Mouse (Mus musculus) neural tube, embryonic 14.5 days (tissue): ENCODE data around the gene Pomc. TPM values are rescaled to one million over a fixed set of nuclear protein-coding genes. Genes with fewer than 3 reads are reported as not detected.
"Not testable (repeated sequence)": the region's sequence is repeated elsewhere in the genome, so short reads cannot be mapped to it uniquely, and the experiment has no call there.

Experiments
- ATAC-seq: fragments of 200-750 bp; cut with Nextera tagmentation; 2 replicates; pipeline ENCODE4 v1.8.0; 2017; ENCODE audit warnings: low read depth, mild to moderate bottlenecking, moderate TSS enrichment, moderate library complexity
- H3K27ac ChIP-seq: fragments of 300-500 bp; sonication (generic); 2 replicates; pipeline ENCODE4 v1.5.1; 2014; ENCODE audit warnings: low read depth, mild to moderate bottlenecking, control low read depth, low read length, moderate library complexity, mixed read lengths
- H3K27me3 ChIP-seq: fragments of 300-500 bp; sonication (generic); 2 replicates; pipeline ENCODE4 v1.6.1; 2014; ENCODE audit warnings: low read length; ENCODE audit not compliant: control insufficient read depth, insufficient read depth
- H3K36me3 ChIP-seq: fragments of 300-500 bp; sonication (generic); 2 replicates; pipeline ENCODE4 v1.6.1; 2014; ENCODE audit warnings: low read length, mixed read lengths; ENCODE audit not compliant: control insufficient read depth, insufficient read depth
- H3K4me1 ChIP-seq: fragments of 300-500 bp; sonication (generic); 2 replicates; pipeline ENCODE4 v1.6.1; 2014; ENCODE audit warnings: low read length; ENCODE audit not compliant: control insufficient read depth, insufficient read depth
- H3K4me2 ChIP-seq: fragments of 300-500 bp; sonication (generic); 2 replicates; pipeline ENCODE4 v1.6.1; 2014; ENCODE audit warnings: mild to moderate bottlenecking, low read depth, low read length, control low read depth
- H3K4me3 ChIP-seq: fragments of 300-500 bp; sonication (generic); 2 replicates; pipeline ENCODE4 v1.5.1; 2014; ENCODE audit warnings: low read depth, low read length, control low read depth, mixed read lengths
- H3K9ac ChIP-seq: fragments of 300-500 bp; sonication (generic); replicated peaks from 2 replicates; pipeline ENCODE4 v1.6.1; 2014; ENCODE audit warnings: low read depth, mild to moderate bottlenecking, control low read depth, low read length, mixed read lengths
- H3K9me3 ChIP-seq: fragments of 300-500 bp; sonication (generic); 2 replicates; pipeline ENCODE4 v1.6.1; 2016; ENCODE audit warnings: low read length; ENCODE audit not compliant: control insufficient read depth
- WGBS: fragments of 180-500 bp; shearing (Covaris S2); extraction: QIAGEN DNeasy Blood & Tissue Kit; methylation state at CpG from one replicate; pipeline ENCODE4 v1.1.7; 2014; 5-methylcytosine and 5-hydroxymethylcytosine counted together
- polyA plus RNA-seq: library from polyadenylated mRNA; unstranded; fragments of >200 nt; fragmentation: Nextera tagmentation; extraction: Ambion mirVana; gene quantifications from 2 replicates; pipeline ENCODE4 v1.2.1, GENCODE M21; 2014

The Pomc gene
- polyA plus RNA-seq, 1 experiment from 2014 or later = 4.8 TPM

GRCm38 (mm10) chr12:3918577-3918976, 36.2 kb upstream of the Pomc start:
- ATAC-seq = no peak
- H3K4me1 ChIP-seq = no peaks in the 10 kb centered on the region; the same call in 1 of the 2 replicates
- no peak overlapping the region for H3K9ac ChIP-seq
- H3K36me3 ChIP-seq = no peaks in the 10 kb centered on the region
- no peak overlapping the region for H3K27ac ChIP-seq
- 74% methylated on average over 3 of the region's 3 CpGs for WGBS
- no peaks in the 10 kb centered on the region for H3K27me3 ChIP-seq
- no peaks in the 10 kb centered on the region for H3K9me3 ChIP-seq
- no peak overlapping the region for H3K4me3 ChIP-seq
- H3K4me2 ChIP-seq = no peak overlapping the region

DNA sequence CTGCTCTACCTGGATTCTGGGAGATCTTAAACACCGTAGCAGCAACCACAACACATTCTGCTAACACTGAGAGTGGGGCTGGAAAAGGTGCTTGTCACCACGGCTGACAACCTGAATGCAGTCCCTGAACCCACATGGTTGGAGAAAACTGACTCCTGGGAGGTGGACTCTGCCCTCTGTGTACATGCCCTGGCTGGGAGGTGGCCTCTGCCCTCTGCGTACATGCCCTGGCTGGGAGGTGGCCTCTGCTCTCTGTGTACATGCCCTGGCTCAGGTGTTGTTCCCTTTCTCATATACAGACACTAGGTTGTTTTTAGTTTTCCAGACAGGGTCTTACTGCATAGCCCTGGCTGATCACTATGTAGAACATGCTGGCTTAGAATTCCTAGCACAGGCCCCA, 35.3 kb upstream of the Pomc start:
- Histone ChIP-seq H3K27ac (no peak overlapping the region), H3K9ac (no peak overlapping the region), H3K4me2 (no peak overlapping the region), H3K9me3 (no peaks in the 10 kb centered on the region), H3K4me3 (no peak overlapping the region), H3K36me3 (no peaks in the 10 kb centered on the region), H3K4me1 (no peaks in the 10 kb centered on the region; the same call in 1 of the 2 replicates), H3K27me3 (no peaks in the 10 kb centered on the region)
- WGBS = 90% methylated on average over 3 of the region's 3 CpGs
- ATAC-seq = no peak

- Histone ChIP-seq H3K9me3 (no peaks in the 10 kb centered on the region), H3K4me2 (no peak overlapping the region), H3K36me3 (no peaks in the 10 kb centered on the region), H3K9ac (no peak overlapping the region), H3K4me1 (no peaks in the 10 kb centered on the region), H3K27ac (no peak overlapping the region), H3K4me3 (no peak overlapping the region), H3K27me3 (no peaks in the 10 kb centered on the region)
- 0% methylated on average over 1 of the region's 1 CpGs for WGBS
- peak; percentile 71 for ATAC-seq
Measured at GRCm38 (mm10) chr12:3926127-3926526, 28.6 kb upstream of the Pomc start.

- 77% methylated on average over 3 of the region's 3 CpGs for WGBS
- Histone ChIP-seq H3K9me3 (no peaks in the 10 kb centered on the region), H3K36me3 (no peaks in the 10 kb centered on the region), H3K27me3 (no peaks in the 10 kb centered on the region), H3K4me2 (no peak overlapping the region), H3K27ac (no peak overlapping the region), H3K9ac (no peak overlapping the region), H3K4me1 (no peaks in the 10 kb centered on the region), H3K4me3 (no peak overlapping the region)
- ATAC-seq = peak; percentile 41; the same call in 1 of the 2 replicates
Measured at GRCm38 (mm10) chr12:3928841-3929240, 25.9 kb upstream of the Pomc start.

- H3K9me3 ChIP-seq, ATAC-seq, H3K4me2 ChIP-seq, H3K36me3 ChIP-seq, H3K27ac ChIP-seq, H3K9ac ChIP-seq, H3K4me3 ChIP-seq, H3K4me1 ChIP-seq, H3K27me3 ChIP-seq: not testable (repeated sequence)
- 91% methylated on average over 31 of the region's 47 CpGs for WGBS
Measured at GRCm38 (mm10) chr12:3930090-3930865, 24.5 kb upstream of the Pomc start.

DNA sequence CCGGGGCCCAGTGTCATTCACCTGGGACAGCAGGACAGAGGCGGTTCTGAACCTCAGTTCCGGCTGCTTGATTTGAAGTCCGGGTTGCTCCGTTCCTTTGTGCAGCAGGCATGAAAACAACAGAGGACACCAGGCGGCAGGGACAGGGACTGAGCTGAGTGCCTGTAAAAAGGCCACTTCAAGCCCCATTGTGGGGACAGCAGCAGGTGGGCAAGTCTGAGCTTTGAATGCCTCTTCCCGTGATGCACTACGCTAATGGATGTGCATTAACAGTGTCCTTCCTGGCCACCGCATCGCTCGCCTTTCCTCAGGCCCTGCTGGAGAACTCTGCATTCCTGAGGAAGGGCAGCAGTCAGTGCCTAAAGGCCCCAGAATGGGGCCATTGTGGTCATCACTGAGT, 12.7 kb upstream of the Pomc start:
- H3K9ac ChIP-seq = no peak overlapping the region
- no peaks in the 10 kb centered on the region for H3K9me3 ChIP-seq
- ATAC-seq = no peak
- H3K27ac ChIP-seq = no peak overlapping the region
- no peaks in the 10 kb centered on the region for H3K4me1 ChIP-seq
- no peaks in the 10 kb centered on the region for H3K27me3 ChIP-seq
- H3K4me3 ChIP-seq = no peak overlapping the region
- H3K4me2 ChIP-seq = no peak overlapping the region
- WGBS = 2% methylated on average over 11 of the region's 11 CpGs
- no peaks in the 10 kb centered on the region for H3K36me3 ChIP-seq

DNA sequence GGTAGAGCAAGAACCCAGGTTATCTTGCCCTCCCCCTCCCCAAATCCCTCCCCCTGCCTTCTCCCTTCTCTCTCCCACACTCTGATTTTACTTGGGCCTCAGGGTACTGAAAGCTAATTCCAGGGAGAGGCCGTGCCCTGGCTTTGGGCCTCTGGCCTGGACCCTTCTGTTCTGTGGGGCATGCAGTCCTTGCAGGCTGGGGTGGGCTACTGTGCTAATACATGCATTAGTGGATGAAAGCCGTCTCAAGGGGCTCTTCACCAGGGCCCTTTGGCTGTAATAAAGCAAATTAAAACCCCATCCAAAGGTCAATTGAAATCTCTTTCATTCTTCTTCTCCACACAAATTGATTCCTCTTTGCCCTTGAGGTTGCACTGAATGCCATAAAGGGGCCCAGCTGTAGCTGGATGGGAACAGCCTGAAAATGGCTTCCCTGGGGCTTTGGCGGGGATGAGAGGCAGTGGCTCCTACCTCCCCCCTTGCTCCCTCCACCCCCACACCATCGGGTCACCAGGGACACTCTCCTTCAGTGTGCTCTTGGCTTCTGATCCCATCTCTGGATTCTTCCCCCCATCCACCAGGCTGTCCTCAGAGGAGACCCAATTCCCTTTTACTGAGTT, 10.2 kb upstream of the Pomc start:
- Histone ChIP-seq H3K9ac (no peak overlapping the region), H3K9me3 (no peaks in the 10 kb centered on the region), H3K4me3 (no peak overlapping the region), H3K27me3 (no peaks in the 10 kb centered on the region), H3K27ac (no peak overlapping the region), H3K4me2 (no peak overlapping the region), H3K4me1 (no peaks in the 10 kb centered on the region), H3K36me3 (no peaks in the 10 kb centered on the region)
- WGBS = 17% methylated on average over 4 of the region's 4 CpGs
- no peak for ATAC-seq

GRCm38 (mm10) chr12:3947503-3947902, 7.2 kb upstream of the Pomc start:
- H3K9ac ChIP-seq = no peak overlapping the region
- no peak overlapping the region for H3K4me2 ChIP-seq
- no peaks in the 10 kb centered on the region for H3K4me1 ChIP-seq
- H3K36me3 ChIP-seq = no peaks in the 10 kb centered on the region
- H3K4me3 ChIP-seq = no peak overlapping the region
- H3K27me3 ChIP-seq = no peaks in the 10 kb centered on the region
- ATAC-seq = no peak
- no peaks in the 10 kb centered on the region for H3K9me3 ChIP-seq
- WGBS = 60% methylated on average over 6 of the region's 6 CpGs
- H3K27ac ChIP-seq = no peak overlapping the region

DNA sequence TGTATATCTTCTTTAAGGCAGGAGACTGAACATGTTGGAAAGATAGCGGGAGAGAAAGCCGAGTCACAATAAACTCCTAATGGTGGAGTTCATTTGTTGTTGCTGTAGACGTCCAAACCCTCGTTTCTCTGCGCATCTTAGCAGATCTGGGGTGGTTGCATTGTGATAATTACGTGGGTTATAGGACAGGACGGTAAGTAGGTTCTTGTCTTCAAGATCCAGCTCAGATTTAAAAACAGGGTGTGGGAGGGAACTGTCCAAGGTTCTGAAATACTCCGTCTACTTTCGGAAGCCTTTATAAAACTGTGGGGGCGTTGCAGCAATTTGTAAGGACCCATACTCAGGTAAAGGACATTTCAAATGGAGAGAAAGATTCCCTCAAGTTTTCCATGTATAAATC, 620 bp downstream of the Pomc start:
- H3K4me1 ChIP-seq = peaks cover 1% of the 10 kb centered on the region; the same call in 1 of the 2 replicates
- H3K27me3 ChIP-seq = peaks cover 4% of the 10 kb centered on the region; the same call in 1 of the 2 replicates
- no peaks in the 10 kb centered on the region for H3K9me3 ChIP-seq
- no peak overlapping the region for H3K9ac ChIP-seq
- no peaks in the 10 kb centered on the region for H3K36me3 ChIP-seq
- ATAC-seq = no peak
- no peak overlapping the region for H3K4me2 ChIP-seq
- H3K4me3 ChIP-seq = no peak overlapping the region
- WGBS = 31% methylated on average over 10 of the region's 10 CpGs
- H3K27ac ChIP-seq = no peak overlapping the region
